Mouse (Mus musculus) liver, embryonic 16.5 days (tissue): Measurements from ENCODE around the gene Krtap31-1. TPM values are rescaled to one million over a fixed set of nuclear protein-coding genes. Genes with fewer than 3 reads are reported as not detected.
"Not testable (repeated sequence)": the region's sequence is repeated elsewhere in the genome, so short reads cannot be mapped to it uniquely, and the experiment has no call there.

Experiments
- ATAC-seq: fragments of 200-750 bp; cut with Nextera tagmentation; 2 replicates; pipeline ENCODE4 v1.8.0; 2017; ENCODE audit warnings: low read depth, mild to moderate bottlenecking, moderate number of reproducible peaks, moderate library complexity
- H3K27ac ChIP-seq: fragments of 300-500 bp; sonication (generic); 2 replicates; pipeline ENCODE4 v1.5.1; 2014; ENCODE audit warnings: mild to moderate bottlenecking, low read length
- H3K27me3 ChIP-seq: fragments of 300-500 bp; sonication (generic); 2 replicates; pipeline ENCODE4 v1.6.1; 2014; ENCODE audit warnings: low read depth, low read length, mixed read lengths; ENCODE audit not compliant: control insufficient read depth, insufficient read depth
- H3K36me3 ChIP-seq: fragments of 300-500 bp; sonication (generic); 2 replicates; pipeline ENCODE4 v1.6.1; 2014; ENCODE audit warnings: mild to moderate bottlenecking; ENCODE audit not compliant: control insufficient read depth, insufficient read depth
- H3K4me1 ChIP-seq: fragments of 300-500 bp; sonication (generic); 2 replicates; pipeline ENCODE4 v1.6.1; 2014; ENCODE audit warnings: low read depth, low read length, mixed read lengths; ENCODE audit not compliant: control insufficient read depth
- H3K4me2 ChIP-seq: fragments of 300-500 bp; sonication (generic); 2 replicates; pipeline ENCODE4 v1.6.1; 2014; ENCODE audit warnings: low read depth, low read length, mixed read lengths
- H3K4me3 ChIP-seq: fragments of 300-500 bp; sonication (generic); 2 replicates; pipeline ENCODE4 v1.5.1; 2014; ENCODE audit warnings: low read depth, mild to moderate bottlenecking, low read length
- H3K9ac ChIP-seq: fragments of 300-500 bp; sonication (generic); 2 replicates; pipeline ENCODE4 v1.6.1; 2014; ENCODE audit warnings: low read depth, low read length
- H3K9me3 ChIP-seq: fragments of 300-500 bp; sonication (generic); replicated peaks from 2 replicates; pipeline ENCODE4 v1.6.1; 2016; ENCODE audit warnings: low read length; ENCODE audit not compliant: control insufficient read depth
- WGBS: fragments of 180-500 bp; shearing (Covaris S2); extraction: QIAGEN DNeasy Blood & Tissue Kit; methylation state at CpG from one replicate; pipeline ENCODE4 v1.1.7; 2014; ENCODE audit not compliant: insufficient replicate concordance; 5-methylcytosine and 5-hydroxymethylcytosine counted together
- polyA plus RNA-seq: library from polyadenylated mRNA; unstranded; fragments of >200 nt; fragmentation: Nextera tagmentation; extraction: Ambion mirVana; gene quantifications from 2 replicates; pipeline ENCODE4 v1.2.1, GENCODE M21; 2015

The Krtap31-1 gene
- polyA plus RNA-seq = not detected in 2 replicates

GRCm38 (mm10) chr11:99907620-99908019 is at the start of gene Krtap31-1:
Gene Krtap31-1 (plus strand): TSS chr11:99907920.
- ATAC-seq = no peak
- H3K4me2 ChIP-seq = no peak within 1 kb of the TSS
- no peak within 1 kb of the TSS for H3K9ac ChIP-seq
- H3K36me3 ChIP-seq = no peaks in the 10 kb centered on the region
- 45% methylated on average over 2 of the region's 2 CpGs for WGBS
- no peaks in the 10 kb centered on the region for H3K4me1 ChIP-seq
- no peaks in the 10 kb centered on the region for H3K9me3 ChIP-seq
- no peak within 1 kb of the TSS for H3K4me3 ChIP-seq
- H3K27me3 ChIP-seq = no peaks in the 10 kb centered on the region
- H3K27ac ChIP-seq = no peak within 1 kb of the TSS

DNA sequence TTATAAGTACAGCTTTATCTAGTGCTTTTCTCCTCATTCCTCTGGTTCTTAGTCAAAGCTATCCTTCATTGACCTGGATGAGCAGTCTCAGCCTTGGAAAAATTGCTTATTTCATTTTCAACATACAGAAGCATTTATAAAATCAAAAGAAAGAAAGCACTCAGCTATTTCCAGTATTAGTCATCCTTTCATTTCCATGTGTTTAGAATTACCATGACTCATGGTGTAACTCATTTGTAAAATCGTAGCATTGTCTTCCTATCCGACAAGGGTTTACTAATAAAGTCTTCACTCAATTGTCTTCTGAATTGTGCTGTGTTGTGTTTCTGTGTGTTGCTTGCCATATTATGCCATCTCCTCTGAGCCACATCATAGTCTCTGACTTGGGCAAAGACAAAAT is 49.0 kb upstream of the Krtap31-1 start:
- no peak overlapping the region for H3K4me3 ChIP-seq
- 53% methylated on average over 2 of the region's 2 CpGs for WGBS
- no peaks in the 10 kb centered on the region for H3K27me3 ChIP-seq

DNA sequence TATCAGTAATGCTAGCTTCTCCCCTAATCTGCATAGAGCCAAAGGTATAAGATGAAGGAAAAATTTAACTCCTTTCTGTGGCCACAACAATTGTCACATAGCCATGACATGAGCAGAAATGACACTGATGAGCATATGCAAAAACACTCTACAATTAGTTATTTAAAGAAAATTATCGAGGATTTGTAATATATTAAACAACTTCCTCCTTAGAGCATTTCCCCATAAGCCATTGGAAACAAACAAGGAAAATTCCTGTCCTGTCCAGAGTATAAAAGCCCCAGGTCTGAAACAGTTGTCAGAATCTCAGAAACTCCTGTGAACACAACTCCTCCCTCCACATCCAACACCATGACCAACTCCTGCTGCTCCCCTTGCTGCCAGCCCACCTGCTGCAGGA is 43.5 kb upstream of the Krtap31-1 start, which contains the start of gene Gm11559:
Gene Gm11559 (plus strand): TSS at position 301 of the 400 bp plus-strand sequence.
- H3K36me3 ChIP-seq, H3K4me1 ChIP-seq, H3K9ac ChIP-seq, H3K9me3 ChIP-seq, H3K27ac ChIP-seq, ATAC-seq, H3K4me3 ChIP-seq, H3K27me3 ChIP-seq, H3K4me2 ChIP-seq: not testable (repeated sequence)
- WGBS = 39% methylated on average over 1 of the region's 1 CpGs

More for the DNA sequence above, 49.0 kb upstream of the Krtap31-1 start:
- H3K27ac ChIP-seq = no peak overlapping the region
- no peaks in the 10 kb centered on the region for H3K36me3 ChIP-seq
- no peak for ATAC-seq
- no peaks in the 10 kb centered on the region for H3K9me3 ChIP-seq
- no peak overlapping the region for H3K9ac ChIP-seq
- H3K4me1 ChIP-seq = no peaks in the 10 kb centered on the region
- no peak overlapping the region for H3K4me2 ChIP-seq

GRCm38 (mm10) chr11:99873089-99873488 is 34.6 kb upstream of the Krtap31-1 start, which contains the start of gene Krtap9-1:
Gene Krtap9-1 (plus strand): TSS chr11:99873389.
- H3K4me2 ChIP-seq, ATAC-seq, H3K9me3 ChIP-seq, H3K36me3 ChIP-seq, H3K4me3 ChIP-seq, H3K9ac ChIP-seq, H3K27ac ChIP-seq, H3K27me3 ChIP-seq, H3K4me1 ChIP-seq: not testable (repeated sequence)
- 49% methylated on average over 1 of the region's 1 CpGs for WGBS

DNA sequence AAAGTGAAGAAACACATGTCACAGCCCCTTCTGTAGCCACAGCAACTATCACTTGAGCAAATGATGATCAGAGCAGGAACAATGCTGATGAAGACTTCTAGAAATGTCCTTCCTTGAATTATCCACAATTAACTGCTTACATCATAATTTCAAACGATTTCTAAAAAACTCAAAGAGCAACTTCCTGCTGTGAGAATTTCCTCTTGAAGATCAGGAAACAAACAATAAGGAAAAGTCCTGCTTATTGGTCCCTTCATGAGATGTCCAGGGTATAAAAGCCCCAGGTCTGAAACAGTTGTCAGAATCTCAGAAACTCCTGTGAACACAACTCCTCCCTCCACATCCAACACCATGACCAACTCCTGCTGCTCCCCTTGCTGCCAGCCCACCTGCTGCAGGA is 28.8 kb upstream of the Krtap31-1 start, which contains the start of gene Gm11567:
Gene Gm11567 (plus strand): TSS at position 301 of the 400 bp plus-strand sequence.
- ATAC-seq, H3K27ac ChIP-seq, H3K4me1 ChIP-seq, H3K9me3 ChIP-seq, H3K4me2 ChIP-seq, H3K9ac ChIP-seq, H3K27me3 ChIP-seq, H3K4me3 ChIP-seq, H3K36me3 ChIP-seq: not testable (repeated sequence)
- WGBS = 19% methylated on average over 1 of the region's 1 CpGs

- H3K4me2 ChIP-seq = no peak within 1 kb of the TSS
- WGBS = 65% methylated on average over 3 of the region's 3 CpGs
Observed at GRCm38 (mm10) chr11:99914451-99914850, 6.7 kb downstream of the Krtap31-1 start, which contains the start of gene Gm11565. Gene Gm11565 (plus strand): TSS chr11:99914751.

GRCm38 (mm10) chr11:99935991-99936390 is 28.3 kb downstream of the Krtap31-1 start, which contains the start of gene Krtap31-2:
Gene Krtap31-2 (plus strand): TSS chr11:99936291.
- WGBS = 54% methylated on average over 1 of the region's 1 CpGs
- no peaks in the 10 kb centered on the region for H3K36me3 ChIP-seq
- no peak within 1 kb of the TSS for H3K9ac ChIP-seq
- H3K4me2 ChIP-seq = no peak within 1 kb of the TSS
- H3K4me3 ChIP-seq = no peak within 1 kb of the TSS
- H3K27ac ChIP-seq = no peak within 1 kb of the TSS
- H3K4me1 ChIP-seq = no peaks in the 10 kb centered on the region
- H3K27me3 ChIP-seq = no peaks in the 10 kb centered on the region
- ATAC-seq = no peak
- no peaks in the 10 kb centered on the region for H3K9me3 ChIP-seq

More at GRCm38 (mm10) chr11:99914451-99914850, 6.7 kb downstream of the Krtap31-1 start, which contains the start of gene Gm11565:
- H3K4me3 ChIP-seq = no peak within 1 kb of the TSS
- ATAC-seq = no peak
- no peak within 1 kb of the TSS for H3K27ac ChIP-seq
- no peaks in the 10 kb centered on the region for H3K9me3 ChIP-seq
- H3K27me3 ChIP-seq = no peaks in the 10 kb centered on the region
- H3K36me3 ChIP-seq = no peaks in the 10 kb centered on the region
- no peaks in the 10 kb centered on the region for H3K4me1 ChIP-seq
- no peak within 1 kb of the TSS for H3K9ac ChIP-seq

GRCm38 (mm10) chr11:99937751-99938264 is 30.1 kb downstream of the Krtap31-1 start:
- H3K27me3 ChIP-seq = no peaks in the 10 kb centered on the region
- ATAC-seq = no peak
- H3K27ac ChIP-seq = no peak overlapping the region
- no peaks in the 10 kb centered on the region; the same call in 1 of the 2 replicates for H3K9me3 ChIP-seq
- H3K4me3 ChIP-seq = no peak overlapping the region
- no peaks in the 10 kb centered on the region for H3K36me3 ChIP-seq
- H3K4me2 ChIP-seq = no peak overlapping the region
- no peak overlapping the region for H3K9ac ChIP-seq
- H3K4me1 ChIP-seq = no peaks in the 10 kb centered on the region
- WGBS = 57% methylated on average over 9 of the region's 9 CpGs

GRCm38 (mm10) chr11:99948175-99948574 is 40.5 kb downstream of the Krtap31-1 start, which contains the start of gene Krtap9-5:
Gene Krtap9-5 (plus strand): TSS chr11:99948475.
- no peaks in the 10 kb centered on the region for H3K27me3 ChIP-seq
- H3K36me3 ChIP-seq = no peaks in the 10 kb centered on the region
- no peak within 1 kb of the TSS for H3K4me3 ChIP-seq
- no peaks in the 10 kb centered on the region for H3K4me1 ChIP-seq
- 55% methylated on average over 2 of the region's 2 CpGs for WGBS
- H3K9me3 ChIP-seq = no peaks in the 10 kb centered on the region
- H3K27ac ChIP-seq = no peak within 1 kb of the TSS
- no peak within 1 kb of the TSS for H3K9ac ChIP-seq
- no peak for ATAC-seq
- H3K4me2 ChIP-seq = no peak within 1 kb of the TSS
